Mouse (Mus musculus): ENCODE measurements around the gene Baz2b. TPM values are rescaled to one million over a fixed set of nuclear protein-coding genes. Genes with fewer than 3 reads are reported as not detected.

Gene Baz2b
- polyA plus RNA-seq, 1 experiment from 2014 or later = 86.9 TPM

DNA sequence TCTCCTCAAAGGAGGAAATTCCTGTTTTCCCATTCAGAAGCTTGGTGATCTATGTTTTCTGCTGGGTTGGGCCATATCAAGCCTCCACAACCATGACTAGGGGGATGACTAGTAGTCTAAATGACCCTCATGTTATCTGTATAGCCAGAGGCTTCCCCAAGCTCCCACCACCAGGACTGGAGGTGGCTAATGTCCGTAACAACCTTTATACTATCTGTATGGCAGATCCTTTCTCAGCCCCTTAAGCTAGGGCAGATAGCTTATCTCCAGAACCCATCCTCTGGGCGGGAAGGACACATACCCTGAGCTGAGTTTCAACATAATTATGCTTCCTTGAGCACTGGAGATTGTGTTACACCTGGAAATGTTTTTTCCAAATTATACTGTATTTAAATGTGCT is 45.9 kb downstream of the Baz2b start:
- H3K4me3 ChIP-seq (replicated peaks; ENCODE audit: low read depth, low read length) = no peak overlapping the region
- H3K9ac ChIP-seq (replicated peaks; ENCODE audit: low read length) = no peak overlapping the region
- H3K27me3 ChIP-seq (ENCODE audit: control insufficient read depth, insufficient read depth, low read length) = no peaks in the 10 kb centered on the region
- no peak overlapping the region for H3K27ac ChIP-seq (replicated peaks; ENCODE audit: low read depth, low read length)
- H3K4me2 ChIP-seq (ENCODE audit: low read length) = no peak overlapping the region
- no peaks in the 10 kb centered on the region for H3K9me3 ChIP-seq (ENCODE audit: control insufficient read depth, low read length)
- no peaks in the 10 kb centered on the region for H3K36me3 ChIP-seq (ENCODE audit: control insufficient read depth, insufficient read depth, low read length)
- DNase-seq = no peak
- H3K4me1 ChIP-seq (ENCODE audit: control insufficient read depth, insufficient read depth, low read length) = no peaks in the 10 kb centered on the region
- ATAC-seq (ENCODE audit: low FRiP score, low TSS enrichment) = no peak
- 81% methylated on average over 2 of the region's 2 CpGs for WGBS

DNA sequence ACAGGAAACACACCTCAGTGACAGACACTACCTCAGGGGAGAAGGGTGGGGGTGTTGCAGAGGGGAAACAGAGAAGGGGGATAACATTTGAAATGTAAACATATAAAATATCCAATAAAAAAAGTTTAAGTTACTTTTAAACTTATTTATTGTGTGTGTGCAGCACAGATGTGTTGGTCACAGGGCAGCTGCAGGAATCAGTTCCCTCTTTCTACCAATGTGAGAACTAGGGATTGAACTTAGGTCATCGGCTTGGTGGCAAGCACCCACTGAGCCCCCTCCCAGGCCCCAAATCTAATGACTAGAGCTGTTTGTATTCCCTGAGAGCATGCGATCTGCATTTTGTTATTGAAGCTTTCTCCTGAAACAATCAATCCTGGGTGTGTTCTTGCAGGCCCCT is 57.2 kb downstream of the Baz2b start:
- no peak overlapping the region for H3K9ac ChIP-seq (replicated peaks; ENCODE audit: low read length)
- H3K4me2 ChIP-seq (ENCODE audit: low read length) = no peak overlapping the region
- ATAC-seq (ENCODE audit: low FRiP score, low TSS enrichment) = no peak
- H3K4me1 ChIP-seq (ENCODE audit: control insufficient read depth, insufficient read depth, low read length) = no peaks in the 10 kb centered on the region
- no peak overlapping the region for H3K4me3 ChIP-seq (replicated peaks; ENCODE audit: low read depth, low read length)
- H3K9me3 ChIP-seq (ENCODE audit: control insufficient read depth, low read length) = no peaks in the 10 kb centered on the region
- no peak overlapping the region for H3K27ac ChIP-seq (replicated peaks; ENCODE audit: low read depth, low read length)
- no peaks in the 10 kb centered on the region for H3K27me3 ChIP-seq (ENCODE audit: control insufficient read depth, insufficient read depth, low read length)
- no peak for DNase-seq
- 84% methylated on average over 2 of the region's 2 CpGs for WGBS
- no peaks in the 10 kb centered on the region for H3K36me3 ChIP-seq (ENCODE audit: control insufficient read depth, insufficient read depth, low read length)

DNA sequence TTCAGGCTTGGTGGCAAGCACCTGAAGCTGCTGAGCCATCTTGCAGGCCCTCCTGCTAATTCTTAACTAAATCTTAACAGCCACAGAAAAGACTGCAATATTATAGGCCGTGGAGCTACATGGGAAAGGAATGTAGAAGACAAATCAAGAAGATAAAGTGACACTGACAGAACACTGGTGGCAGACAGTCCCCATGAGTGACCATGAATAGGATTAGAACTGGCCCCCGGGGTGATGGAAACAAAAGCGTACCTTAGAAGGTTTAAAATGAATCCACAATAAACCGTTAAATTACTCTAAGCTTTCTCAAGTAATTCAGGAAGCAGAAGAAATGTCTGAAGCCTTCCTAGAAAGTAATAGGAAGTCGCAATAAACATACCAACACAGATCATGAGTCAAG is 61.0 kb downstream of the Baz2b start:
- H3K4me2 ChIP-seq (ENCODE audit: low read length) = no peak overlapping the region
- WGBS = 21% methylated on average over 5 of the region's 5 CpGs
- no peak overlapping the region for H3K4me3 ChIP-seq (replicated peaks; ENCODE audit: low read depth, low read length)
- H3K27me3 ChIP-seq (ENCODE audit: control insufficient read depth, insufficient read depth, low read length) = no peaks in the 10 kb centered on the region
- ATAC-seq (ENCODE audit: low FRiP score, low TSS enrichment) (no peak), DNase-seq (no peak)
- H3K27ac ChIP-seq (replicated peaks; ENCODE audit: low read depth, low read length) = no peak overlapping the region
- H3K36me3 ChIP-seq (ENCODE audit: control insufficient read depth, insufficient read depth, low read length) = no peaks in the 10 kb centered on the region
- no peak overlapping the region for H3K9ac ChIP-seq (replicated peaks; ENCODE audit: low read length)
- no peaks in the 10 kb centered on the region for H3K4me1 ChIP-seq (ENCODE audit: control insufficient read depth, insufficient read depth, low read length)
- H3K9me3 ChIP-seq (ENCODE audit: control insufficient read depth, low read length) = no peaks in the 10 kb centered on the region

DNA sequence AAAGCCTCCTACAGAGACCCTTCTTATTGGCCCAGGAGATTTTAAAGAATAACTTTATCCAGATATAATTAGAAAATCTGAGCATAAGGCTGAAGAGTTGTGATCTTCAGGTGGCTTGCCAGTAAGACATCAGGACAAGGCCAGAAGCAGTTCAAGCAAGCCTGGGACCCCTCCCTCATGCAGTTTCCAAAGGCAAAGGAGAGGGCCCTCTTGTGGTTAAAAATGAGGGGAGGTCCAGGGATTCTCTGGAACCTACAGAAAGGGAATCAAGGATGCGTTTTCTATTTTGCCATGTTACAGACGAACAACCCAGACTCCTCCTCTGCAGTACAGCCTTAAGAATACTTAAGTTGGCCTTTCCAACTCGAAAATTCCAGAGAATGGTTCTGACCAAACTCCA is 62.2 kb downstream of the Baz2b start:
- Histone ChIP-seq H3K9me3 (ENCODE audit: control insufficient read depth, low read length) (no peaks in the 10 kb centered on the region), H3K4me2 (ENCODE audit: low read length) (no peak overlapping the region), H3K9ac (replicated peaks; ENCODE audit: low read length) (no peak overlapping the region), H3K4me3 (replicated peaks; ENCODE audit: low read depth, low read length) (no peak overlapping the region), H3K4me1 (ENCODE audit: control insufficient read depth, insufficient read depth, low read length) (no peaks in the 10 kb centered on the region), H3K27me3 (ENCODE audit: control insufficient read depth, insufficient read depth, low read length) (no peaks in the 10 kb centered on the region), H3K36me3 (ENCODE audit: control insufficient read depth, insufficient read depth, low read length) (no peaks in the 10 kb centered on the region), H3K27ac (replicated peaks; ENCODE audit: low read depth, low read length) (no peak overlapping the region)
- WGBS = 44% methylated on average over 3 of the region's 3 CpGs
- no peak for DNase-seq
- ATAC-seq (ENCODE audit: low FRiP score, low TSS enrichment) = no peak

DNA sequence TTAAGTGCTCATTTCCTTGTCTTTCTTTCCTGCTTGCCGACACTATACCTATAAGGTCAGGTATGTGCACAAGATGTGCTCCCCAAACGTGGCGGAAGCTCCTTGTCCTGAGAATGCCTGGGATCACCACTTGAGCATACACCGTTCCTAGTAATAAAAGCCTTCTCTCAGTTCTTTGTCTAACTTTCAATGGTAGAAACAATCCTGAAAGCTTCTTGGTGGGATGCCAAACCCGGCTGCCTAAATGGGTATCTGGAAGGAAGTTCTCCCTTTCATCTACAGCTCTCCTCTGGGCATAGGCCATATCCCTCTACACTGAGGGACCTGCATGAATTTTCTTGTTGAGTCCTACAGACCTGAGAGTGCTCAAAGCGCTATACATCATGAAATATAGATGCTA is 63.9 kb downstream of the Baz2b start:
- H3K4me2 ChIP-seq (ENCODE audit: low read length) = no peak overlapping the region
- H3K36me3 ChIP-seq (ENCODE audit: control insufficient read depth, insufficient read depth, low read length) = no peaks in the 10 kb centered on the region
- DNase-seq (peak; percentile 57), ATAC-seq (ENCODE audit: low FRiP score, low TSS enrichment) (no peak)
- H3K9ac ChIP-seq (replicated peaks; ENCODE audit: low read length) = no peak overlapping the region
- H3K9me3 ChIP-seq (ENCODE audit: control insufficient read depth, low read length) = no peaks in the 10 kb centered on the region
- 46% methylated on average over 6 of the region's 6 CpGs for WGBS
- no peaks in the 10 kb centered on the region for H3K27me3 ChIP-seq (ENCODE audit: control insufficient read depth, insufficient read depth, low read length)
- no peak overlapping the region for H3K27ac ChIP-seq (replicated peaks; ENCODE audit: low read depth, low read length)
- no peaks in the 10 kb centered on the region for H3K4me1 ChIP-seq (ENCODE audit: control insufficient read depth, insufficient read depth, low read length)
- H3K4me3 ChIP-seq (replicated peaks; ENCODE audit: low read depth, low read length) = no peak overlapping the region

DNA sequence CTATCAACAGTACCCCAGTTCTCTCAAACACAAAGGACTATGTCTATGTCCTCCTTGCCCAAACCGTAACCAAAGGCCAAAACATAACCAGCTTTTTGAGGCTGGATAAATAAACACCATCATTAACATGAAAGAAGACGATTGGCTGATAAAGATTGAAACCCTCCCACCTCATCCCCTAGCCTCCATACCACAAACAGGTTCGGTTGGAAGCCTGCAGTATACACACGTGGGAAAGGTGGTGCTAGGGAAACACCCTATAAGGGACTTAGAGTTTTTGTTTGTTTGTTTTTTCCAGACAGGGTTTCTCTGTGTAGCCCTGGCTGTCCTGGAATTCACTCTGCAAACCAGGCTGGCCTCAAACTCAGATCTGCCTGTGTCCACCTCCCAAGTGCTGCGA is 66.3 kb downstream of the Baz2b start:
- Histone ChIP-seq H3K9ac (replicated peaks; ENCODE audit: low read length) (no peak overlapping the region), H3K4me3 (replicated peaks; ENCODE audit: low read depth, low read length) (no peak overlapping the region), H3K4me2 (ENCODE audit: low read length) (no peak overlapping the region), H3K27ac (replicated peaks; ENCODE audit: low read depth, low read length) (no peak overlapping the region), H3K27me3 (ENCODE audit: control insufficient read depth, insufficient read depth, low read length) (no peaks in the 10 kb centered on the region), H3K4me1 (ENCODE audit: control insufficient read depth, insufficient read depth, low read length) (no peaks in the 10 kb centered on the region), H3K36me3 (ENCODE audit: control insufficient read depth, insufficient read depth, low read length) (no peaks in the 10 kb centered on the region), H3K9me3 (ENCODE audit: control insufficient read depth, low read length) (no peaks in the 10 kb centered on the region)
- WGBS = 64% methylated on average over 5 of the region's 5 CpGs
- DNase-seq (no peak), ATAC-seq (ENCODE audit: low FRiP score, low TSS enrichment) (no peak)

DNA sequence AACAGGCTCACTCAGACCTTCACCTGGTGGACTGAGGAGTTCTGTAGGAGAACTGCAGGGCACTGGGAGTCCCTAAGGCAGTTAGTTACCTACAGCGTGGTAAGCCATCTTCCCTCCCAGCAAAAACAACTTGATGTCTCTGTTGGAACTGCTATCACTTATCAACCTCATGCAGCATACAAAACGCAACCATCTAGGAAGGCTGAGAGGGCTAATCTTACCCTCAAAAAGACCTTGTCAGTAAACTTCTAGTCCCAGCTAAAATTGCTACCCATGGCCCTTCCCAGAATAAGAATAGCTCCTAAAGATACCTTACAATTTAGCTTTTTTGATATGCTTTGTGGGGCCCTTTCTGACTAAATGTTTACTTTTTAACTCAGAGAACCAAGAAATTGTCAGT is 67.4 kb downstream of the Baz2b start:
- Histone ChIP-seq H3K9ac (replicated peaks; ENCODE audit: low read length) (no peak overlapping the region), H3K27me3 (ENCODE audit: control insufficient read depth, insufficient read depth, low read length) (no peaks in the 10 kb centered on the region), H3K36me3 (ENCODE audit: control insufficient read depth, insufficient read depth, low read length) (no peaks in the 10 kb centered on the region), H3K27ac (replicated peaks; ENCODE audit: low read depth, low read length) (no peak overlapping the region), H3K4me1 (ENCODE audit: control insufficient read depth, insufficient read depth, low read length) (no peaks in the 10 kb centered on the region), H3K4me2 (ENCODE audit: low read length) (no peak overlapping the region), H3K9me3 (ENCODE audit: control insufficient read depth, low read length) (no peaks in the 10 kb centered on the region), H3K4me3 (replicated peaks; ENCODE audit: low read depth, low read length) (no peak overlapping the region)
- DNase-seq (no peak), ATAC-seq (ENCODE audit: low FRiP score, low TSS enrichment) (no peak)
- 88% methylated on average over 2 of the region's 2 CpGs for WGBS

DNA sequence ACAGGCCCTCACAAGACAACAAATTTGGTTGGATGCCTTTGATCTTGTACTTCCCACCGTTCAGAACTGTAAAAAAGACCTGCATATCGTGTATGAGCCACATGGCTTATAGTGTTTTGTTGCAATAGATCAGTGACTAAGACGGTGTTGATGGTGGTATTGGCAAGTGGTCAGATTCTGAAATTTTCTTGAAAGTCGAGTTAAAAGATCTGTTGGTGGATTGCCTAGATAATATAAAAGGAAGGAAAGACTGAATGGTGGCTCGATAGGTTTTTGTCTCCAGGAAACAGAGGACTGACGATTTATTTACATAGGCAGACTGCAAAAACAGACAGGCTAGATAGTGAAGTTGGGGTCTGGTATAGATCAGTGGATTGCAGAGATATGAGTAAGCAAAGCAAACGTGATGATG is 70.9 kb downstream of the Baz2b start:
- Histone ChIP-seq H3K27me3 (ENCODE audit: control insufficient read depth, insufficient read depth, low read length) (no peaks in the 10 kb centered on the region), H3K36me3 (ENCODE audit: control insufficient read depth, insufficient read depth, low read length) (no peaks in the 10 kb centered on the region), H3K9ac (replicated peaks; ENCODE audit: low read length) (no peak overlapping the region), H3K4me1 (ENCODE audit: control insufficient read depth, insufficient read depth, low read length) (no peaks in the 10 kb centered on the region), H3K4me2 (ENCODE audit: low read length) (no peak overlapping the region), H3K9me3 (ENCODE audit: control insufficient read depth, low read length) (no peaks in the 10 kb centered on the region), H3K4me3 (replicated peaks; ENCODE audit: low read depth, low read length) (no peak overlapping the region), H3K27ac (replicated peaks; ENCODE audit: low read depth, low read length) (no peak overlapping the region)
- 80% methylated on average over 7 of the region's 7 CpGs for WGBS
- ATAC-seq (ENCODE audit: low FRiP score, low TSS enrichment) (no peak), DNase-seq (no peak)

DNA sequence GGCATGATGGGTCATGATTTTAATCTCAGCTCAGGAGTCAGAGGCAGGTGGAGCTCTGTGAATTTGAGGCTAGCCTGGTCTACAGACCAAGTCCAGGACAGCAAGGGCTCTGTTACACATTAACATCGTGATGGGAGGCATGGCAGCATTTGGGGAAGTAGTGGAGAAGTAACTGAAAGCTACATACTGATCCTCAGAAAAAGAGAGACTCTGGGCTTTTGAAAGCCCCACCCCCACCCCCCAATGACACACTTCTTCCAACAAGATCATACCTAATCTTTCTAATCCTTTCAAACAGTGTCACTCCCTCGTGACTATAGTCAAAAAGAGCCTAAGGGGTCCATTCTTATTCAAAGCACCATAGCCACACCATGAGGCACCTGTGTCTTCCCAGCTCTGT is 73.8 kb downstream of the Baz2b start:
- Histone ChIP-seq H3K9ac (replicated peaks; ENCODE audit: low read length) (no peak overlapping the region), H3K4me1 (ENCODE audit: control insufficient read depth, insufficient read depth, low read length) (no peaks in the 10 kb centered on the region), H3K9me3 (ENCODE audit: control insufficient read depth, low read length) (no peaks in the 10 kb centered on the region), H3K36me3 (ENCODE audit: control insufficient read depth, insufficient read depth, low read length) (no peaks in the 10 kb centered on the region), H3K27me3 (ENCODE audit: control insufficient read depth, insufficient read depth, low read length) (no peaks in the 10 kb centered on the region), H3K27ac (replicated peaks; ENCODE audit: low read depth, low read length) (no peak overlapping the region), H3K4me2 (ENCODE audit: low read length) (no peak overlapping the region), H3K4me3 (replicated peaks; ENCODE audit: low read depth, low read length) (no peak overlapping the region)
- DNase-seq = no peak
- ATAC-seq (ENCODE audit: low FRiP score, low TSS enrichment) = no peak
- 41% methylated on average over 2 of the region's 2 CpGs for WGBS

Measured in midbrain, embryonic 14.5 days (tissue).